Mouse (Mus musculus): ENCODE data around the gene Hoxd3.

Gene Hoxd3

GRCm38 (mm10) chr2:74708676-74709075, 3.1 kb upstream of the Hoxd3 start:
- no peak for DNase-seq

- DNase-seq = no peak
Measured at GRCm38 (mm10) chr2:74709465-74710419, 2.0 kb upstream of the Hoxd3 start.

DNA sequence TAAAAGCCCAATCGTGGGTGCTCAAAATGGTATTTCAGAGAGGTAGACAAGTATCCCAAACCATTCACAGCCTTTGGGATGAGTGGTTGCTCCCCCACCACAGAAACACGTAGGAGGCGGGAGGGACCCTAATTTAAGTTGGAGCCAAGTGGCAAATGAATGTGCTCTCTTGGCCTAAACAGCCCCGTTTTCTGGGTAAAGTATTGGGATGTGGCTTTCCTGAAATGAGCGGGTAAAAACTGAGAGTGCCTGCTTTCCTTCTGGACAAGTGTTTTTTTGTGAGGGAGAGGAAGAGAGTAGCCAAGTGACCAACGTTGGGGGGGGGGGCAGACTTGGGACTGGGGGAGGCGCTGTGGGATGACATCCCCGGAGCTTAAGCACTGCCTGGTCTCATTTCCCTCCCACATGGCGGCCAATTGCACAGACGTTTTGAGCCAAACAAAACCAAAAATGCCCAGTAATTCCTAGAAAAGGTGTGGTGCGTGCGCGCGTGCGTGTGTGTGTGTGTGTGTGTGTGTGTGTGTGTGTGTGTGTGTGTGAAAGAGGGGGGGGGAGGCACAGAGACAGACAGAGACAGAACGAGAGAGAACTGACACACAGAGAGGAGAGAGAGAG, 691 bp upstream of the Hoxd3 start:
- DNase-seq = no peak

DNA sequence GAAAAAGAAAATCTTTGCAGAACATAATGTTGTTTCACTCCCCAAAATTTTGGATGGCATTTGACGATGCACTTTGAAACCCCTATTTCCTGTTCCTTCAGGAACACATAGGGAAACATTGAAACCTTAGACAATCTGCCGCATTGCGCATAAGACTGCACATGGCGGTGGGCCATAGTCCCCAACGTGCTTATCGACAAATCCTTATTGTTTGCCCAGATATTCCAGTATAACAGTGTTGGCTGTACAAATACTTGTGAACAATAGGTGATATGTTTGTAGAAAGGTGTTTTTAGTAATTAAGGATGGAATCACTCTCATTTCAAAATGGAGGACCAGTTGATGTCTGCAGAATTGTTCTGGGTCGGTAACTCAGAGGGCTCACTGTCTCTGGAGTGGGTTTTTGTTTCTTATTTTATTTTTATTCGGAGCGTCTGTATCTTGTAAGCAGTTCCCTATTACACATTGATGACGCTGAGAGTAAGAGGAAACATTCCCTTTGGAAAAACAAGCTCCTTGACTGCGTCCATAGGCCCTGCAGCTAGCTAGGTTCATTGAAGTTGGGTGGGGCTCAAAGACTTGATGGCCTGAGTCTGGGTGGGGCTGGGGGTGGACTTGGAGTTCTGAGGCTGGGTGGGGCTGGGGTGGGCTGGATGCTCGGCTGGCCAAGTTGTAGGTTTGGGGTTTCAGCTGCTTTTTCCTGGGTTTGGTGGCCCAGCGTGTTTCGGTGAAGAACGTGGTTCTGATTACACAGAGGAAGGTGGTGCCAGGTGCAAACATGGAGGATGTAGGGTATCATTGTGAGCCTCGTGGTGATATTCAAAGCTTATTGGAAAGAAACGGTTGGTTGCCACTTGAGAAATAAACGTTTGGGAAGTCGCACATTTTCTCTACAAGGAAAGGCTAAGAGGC, 1.8 kb downstream of the Hoxd3 start:
- no peak for DNase-seq

- no peak for DNase-seq
Measured at GRCm38 (mm10) chr2:74714156-74714789, 2.5 kb downstream of the Hoxd3 start.

- DNase-seq = no peak
Measured at GRCm38 (mm10) chr2:74714881-74715280, 3.2 kb downstream of the Hoxd3 start.

GRCm38 (mm10) chr2:74715504-74716241, 3.9 kb downstream of the Hoxd3 start:
- DNase-seq = peak; percentile 91

DNA sequence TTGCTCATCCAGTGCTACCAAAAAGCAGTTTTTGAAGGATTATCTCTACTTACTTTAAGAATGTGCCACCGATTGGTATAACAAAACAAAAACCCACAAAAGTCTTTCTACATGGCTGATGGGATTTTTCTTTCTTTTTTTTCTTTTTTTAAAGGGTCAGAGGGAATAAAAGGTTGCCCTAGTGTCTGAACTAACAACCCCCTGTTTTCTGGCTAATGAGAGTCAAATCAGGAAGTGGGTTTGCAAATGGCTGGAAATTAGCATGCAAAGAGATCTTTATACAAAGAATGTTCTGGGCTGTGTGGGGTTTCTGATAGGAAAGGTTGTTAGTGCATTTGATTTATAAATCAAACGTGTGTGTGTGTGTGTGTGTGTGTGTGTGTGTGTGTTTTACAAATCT, 8.7 kb downstream of the Hoxd3 start:
- no peak for DNase-seq

GRCm38 (mm10) chr2:74720955-74721491, 9.3 kb downstream of the Hoxd3 start:
- DNase-seq = no peak

GRCm38 (mm10) chr2:74721882-74722281, 10.2 kb downstream of the Hoxd3 start:
- no peak for DNase-seq

- no peak for DNase-seq
Measured at GRCm38 (mm10) chr2:74722949-74723348, 11.2 kb downstream of the Hoxd3 start.

DNA sequence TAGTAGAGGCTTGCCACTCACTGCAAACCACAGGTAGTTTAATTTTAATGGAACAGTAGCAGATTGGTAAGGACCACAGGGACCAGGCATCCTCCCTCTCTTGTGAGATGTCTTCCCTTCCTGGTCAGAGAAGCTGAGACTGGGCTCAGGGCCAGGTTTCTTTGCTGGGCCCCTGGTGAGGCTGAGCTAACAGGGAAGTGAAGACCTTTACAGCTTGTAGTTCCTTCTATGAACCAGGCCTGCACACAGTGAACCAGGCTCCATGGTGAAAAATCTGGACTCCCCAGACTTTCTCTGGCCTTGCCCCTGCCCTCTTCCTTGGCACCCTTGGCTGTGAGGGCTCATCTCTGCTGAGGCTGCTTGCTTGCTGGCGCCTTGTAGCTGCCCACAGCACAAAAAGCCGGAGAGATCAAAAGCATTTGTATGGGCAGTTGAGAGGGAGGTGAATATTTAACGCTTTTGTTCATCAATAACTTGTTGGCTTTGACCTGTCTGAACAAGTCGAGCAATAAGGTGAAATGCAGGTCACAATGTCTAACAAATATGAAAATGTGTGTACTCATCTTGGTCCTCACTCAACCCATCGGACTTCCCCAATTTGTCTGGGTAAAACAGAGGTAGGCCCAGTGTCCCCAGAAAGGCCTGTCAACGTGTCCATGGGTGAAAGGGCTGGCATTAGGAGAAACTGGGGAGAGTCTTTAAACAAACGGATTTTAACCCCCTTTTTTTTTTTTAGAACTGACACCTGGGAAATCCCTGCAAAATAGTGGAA, 12.7 kb downstream of the Hoxd3 start:
- DNase-seq = no peak

DNA sequence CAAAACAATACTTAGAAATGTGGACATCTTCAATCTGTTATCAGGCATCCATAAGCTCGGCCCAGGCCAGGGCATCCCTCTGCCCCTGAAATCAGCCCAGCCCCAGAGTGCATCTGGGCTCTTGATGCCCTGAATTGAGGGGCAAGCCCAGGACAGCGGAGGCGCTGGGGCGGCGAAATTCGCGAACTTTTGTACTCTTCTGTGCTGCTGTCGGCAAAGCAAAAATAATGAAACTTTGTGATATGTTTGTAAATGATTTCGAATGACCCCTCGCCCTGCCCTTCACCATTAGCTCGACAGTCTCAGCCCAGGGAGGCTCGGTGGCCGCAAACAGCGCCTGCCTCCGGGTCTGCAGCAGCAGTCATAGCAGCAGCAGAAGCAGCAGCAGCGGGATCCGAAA, 13.4 kb downstream of the Hoxd3 start:
- DNase-seq = no peak

DNA sequence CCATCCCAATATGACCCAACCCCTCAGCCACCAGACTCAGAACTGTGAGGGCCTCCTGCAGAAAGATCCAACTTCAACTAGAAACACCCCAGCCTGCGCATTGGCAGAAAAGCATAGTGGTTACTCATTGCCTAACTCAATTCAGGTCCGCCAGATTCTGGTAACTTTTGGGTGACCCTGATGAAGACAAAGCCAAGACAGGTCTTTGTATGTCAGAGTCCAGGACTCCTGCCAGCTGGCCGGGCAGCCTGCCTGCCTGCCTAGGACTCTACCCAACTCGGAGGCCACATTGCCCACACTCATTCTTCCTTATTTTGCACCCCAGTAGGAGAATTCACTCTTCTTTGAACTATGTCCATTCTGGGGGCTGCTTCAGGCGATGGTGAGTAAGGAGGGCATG, 14.8 kb downstream of the Hoxd3 start, which contains the start of gene Gm28230:
Gene Gm28230 (plus strand): TSS at position 178 of the 400 bp plus-strand sequence.
- no peak for DNase-seq

GRCm38 (mm10) chr2:74726973-74727639, 15.4 kb downstream of the Hoxd3 start:
- DNase-seq = no peak

- DNase-seq = no peak
Measured at GRCm38 (mm10) chr2:74727640-74728302, 16.0 kb downstream of the Hoxd3 start.

- no peak for DNase-seq
Measured at GRCm38 (mm10) chr2:74728303-74728680, 16.6 kb downstream of the Hoxd3 start.

DNA sequence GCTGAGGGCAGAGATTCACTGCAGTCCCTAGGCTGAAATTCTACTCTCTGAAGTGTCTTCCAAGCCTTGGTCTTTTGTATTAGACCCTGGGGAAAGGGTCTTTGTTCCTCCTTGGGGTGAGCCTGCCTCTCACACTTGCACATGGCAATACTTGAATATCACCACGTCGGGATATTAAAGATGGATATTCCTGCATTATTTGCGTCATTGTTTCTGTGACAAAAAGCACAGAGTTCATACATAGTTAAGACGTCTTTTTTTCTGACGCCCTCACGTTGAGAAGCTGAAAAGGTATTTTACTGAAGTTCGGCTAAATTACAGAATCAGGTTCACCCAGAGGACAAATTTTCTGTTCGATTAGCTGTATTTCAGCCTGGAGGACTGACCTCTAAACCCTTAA, 18.6 kb downstream of the Hoxd3 start:
- no peak for DNase-seq

DNA sequence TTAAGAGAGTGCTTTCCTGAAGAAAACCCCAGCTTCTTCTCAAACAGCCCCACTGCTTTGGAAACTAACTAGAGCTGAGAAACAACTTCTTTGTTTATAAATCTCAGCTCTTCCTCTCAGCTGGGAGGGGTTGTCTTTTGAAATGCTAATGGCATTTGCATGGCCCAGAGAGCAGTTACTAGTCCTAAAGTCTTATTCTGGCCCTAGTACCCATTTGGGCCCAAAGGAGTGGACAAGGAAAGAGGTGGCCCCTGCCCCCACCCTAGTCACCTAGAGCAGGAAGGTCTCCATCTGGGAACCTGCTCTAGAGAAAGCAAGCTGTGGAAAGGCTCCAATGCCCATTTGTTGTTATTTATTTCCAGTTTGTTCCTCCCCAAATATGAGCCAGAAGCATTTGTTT, 19.3 kb downstream of the Hoxd3 start:
- no peak for DNase-seq

Data from retina, postnatal 1 day (tissue).